Comparison of ENCODE assay signal across 16 mouse cellular contexts in the genomic region with DNA sequence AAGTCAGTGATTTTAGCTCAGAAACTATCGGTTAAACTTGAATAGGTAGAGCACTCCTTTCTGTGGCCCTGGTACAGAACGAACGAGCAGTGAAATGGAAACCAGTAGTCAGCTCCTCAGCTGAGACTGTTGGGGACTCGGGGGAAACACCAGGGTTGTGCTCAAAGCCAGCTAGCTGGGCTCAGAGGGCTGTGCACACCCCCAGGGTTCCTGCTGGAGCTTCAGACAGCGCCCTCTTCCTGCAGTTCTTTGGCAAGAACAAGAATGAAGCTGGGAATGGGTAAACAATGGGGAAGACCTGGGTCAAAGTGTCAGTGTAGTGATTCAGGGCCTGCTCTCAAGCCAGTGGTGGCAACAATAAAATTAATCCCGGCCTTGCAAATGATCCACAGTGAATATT.
DNase-seq lines count a peak whose midpoint lies in the region; ATAC-seq and TF ChIP-seq lines count a peak whose summit lies in the region.
"Had no signal": no experiment of that assay in that cellular context is flagged by ENCODE, and none has a peak within 500 bp of the region (broad histone marks: within the 10 kb centered on the region; RNA-seq: fewer than 3 reads in every experiment).

No protein-coding gene starts in this region.

- 57% methylated on average over 6 of the region's 6 CpGs for WGBS in intestine, postnatal 0 days
- 50% methylated on average over 6 of the region's 6 CpGs for WGBS in intestine, embryonic 15.5 days
- 52% methylated on average over 6 of the region's 6 CpGs for WGBS in midbrain, embryonic 10.5 days
- 58% methylated on average over 6 of the region's 6 CpGs for WGBS in midbrain, embryonic 13.5 days
- 36% methylated on average over 6 of the region's 6 CpGs for WGBS in neural tube, embryonic 15.5 days

- H3K9ac ChIP-seq in intestine, postnatal 0 days (ENCODE audit: low read depth, low read length): no peak overlapping the region
- H3K9ac ChIP-seq in intestine, embryonic 15.5 days: no peak overlapping the region
- H3K9ac ChIP-seq in midbrain, embryonic 13.5 days (replicated peaks): no peak overlapping the region
- no peak overlapping the region for H3K9ac ChIP-seq in neural tube, embryonic 15.5 days (replicated peaks)
- H3K9ac ChIP-seq: heart, embryonic 15.5 days had no signal

- no peak overlapping the region for H3K4me2 ChIP-seq in intestine, postnatal 0 days (replicated peaks; ENCODE audit: low read depth)
- no peak overlapping the region for H3K4me2 ChIP-seq in intestine, embryonic 15.5 days (replicated peaks)
- no peak overlapping the region for H3K4me2 ChIP-seq in midbrain, embryonic 13.5 days (replicated peaks)
- H3K4me2 ChIP-seq in neural tube, embryonic 15.5 days: no peak overlapping the region
- H3K4me2 ChIP-seq: heart, embryonic 15.5 days had no signal

- TF ChIP-seq CTCF in intestine, postnatal 0 days (IDR thresholded peaks at IDR 0.05; ENCODE audit: low read depth): peak; percentile 47

- H3K36me3 ChIP-seq in intestine, postnatal 0 days (ENCODE audit: control insufficient read depth, insufficient read depth): no peaks in the 10 kb centered on the region
- H3K36me3 ChIP-seq in intestine, embryonic 15.5 days: no peaks in the 10 kb centered on the region
- no peaks in the 10 kb centered on the region for H3K36me3 ChIP-seq in midbrain, embryonic 10.5 days
- no peaks in the 10 kb centered on the region for H3K36me3 ChIP-seq in midbrain, embryonic 13.5 days
- H3K36me3 ChIP-seq in neural tube, embryonic 15.5 days: no peaks in the 10 kb centered on the region
- H3K36me3 ChIP-seq: heart, embryonic 15.5 days had no signal

- no peak for DNase-seq in midbrain, embryonic 10.5 days (ENCODE audit: low spot score)
- peak; percentile 50 for DNase-seq in ZHBTc4 (ENCODE audit: low read depth, low spot score)
- DNase-seq in retina, postnatal 1 day: no peak
- DNase-seq: adrenal gland, adult 2 months; cerebellum, postnatal 10 days; kidney, postnatal 36 days; lung, postnatal 4 days; right cerebral cortex, postnatal 25 days; thymus, adult 18-20 months had no signal

- no peaks in the 10 kb centered on the region for H3K9me3 ChIP-seq in intestine, postnatal 0 days (ENCODE audit: control insufficient read depth)
- H3K9me3 ChIP-seq in intestine, embryonic 15.5 days: no peaks in the 10 kb centered on the region
- H3K9me3 ChIP-seq in midbrain, embryonic 10.5 days (replicated peaks): no peaks in the 10 kb centered on the region
- no peaks in the 10 kb centered on the region for H3K9me3 ChIP-seq in midbrain, embryonic 13.5 days
- H3K9me3 ChIP-seq in neural tube, embryonic 15.5 days (replicated peaks): no peaks in the 10 kb centered on the region
- H3K9me3 ChIP-seq: heart, embryonic 15.5 days had no signal

- H3K4me1 ChIP-seq in intestine, postnatal 0 days (replicated peaks; ENCODE audit: control insufficient read depth, insufficient read depth, low read length): no peaks in the 10 kb centered on the region
- no peaks in the 10 kb centered on the region for H3K4me1 ChIP-seq in intestine, embryonic 15.5 days (replicated peaks)
- peaks cover 20% of the 10 kb centered on the region for H3K4me1 ChIP-seq in midbrain, embryonic 10.5 days
- peaks cover 25% of the 10 kb centered on the region for H3K4me1 ChIP-seq in midbrain, embryonic 13.5 days (replicated peaks)
- peaks cover 38% of the 10 kb centered on the region for H3K4me1 ChIP-seq in neural tube, embryonic 15.5 days

- ATAC-seq in intestine, postnatal 0 days: no peak
- no peak for ATAC-seq in intestine, embryonic 15.5 days
- ATAC-seq in midbrain, embryonic 13.5 days: no peak
- no peak for ATAC-seq in neural tube, embryonic 15.5 days (ENCODE audit: low FRiP score)
- ATAC-seq: CD4-positive, CD25-positive, alpha-beta regulatory T cell, adult 4 months; midbrain, embryonic 16.5 days had no signal

- no peaks in the 10 kb centered on the region for H3K27me3 ChIP-seq in intestine, postnatal 0 days (replicated peaks; ENCODE audit: control insufficient read depth, insufficient read depth, low read length)
- no peaks in the 10 kb centered on the region for H3K27me3 ChIP-seq in intestine, embryonic 15.5 days (replicated peaks)
- H3K27me3 ChIP-seq in midbrain, embryonic 10.5 days (ENCODE audit: low read depth, poor library complexity, severe bottlenecking): no peaks in the 10 kb centered on the region
- no peaks in the 10 kb centered on the region for H3K27me3 ChIP-seq in midbrain, embryonic 13.5 days
- no peaks in the 10 kb centered on the region for H3K27me3 ChIP-seq in neural tube, embryonic 15.5 days (replicated peaks)
- H3K27me3 ChIP-seq: heart, embryonic 15.5 days had no signal

- no peak overlapping the region for H3K4me3 ChIP-seq in intestine, postnatal 0 days (ENCODE audit: low read depth, low read length)
- H3K4me3 ChIP-seq in intestine, embryonic 15.5 days (replicated peaks): no peak overlapping the region
- H3K4me3 ChIP-seq in midbrain, embryonic 10.5 days: no peak overlapping the region
- H3K4me3 ChIP-seq in midbrain, embryonic 13.5 days (replicated peaks): no peak overlapping the region
- H3K4me3 ChIP-seq in neural tube, embryonic 15.5 days (replicated peaks): no peak overlapping the region
- H3K4me3 ChIP-seq: heart, embryonic 15.5 days had no signal

- no peak overlapping the region for H3K27ac ChIP-seq in intestine, postnatal 0 days (ENCODE audit: low read depth, low read length)
- H3K27ac ChIP-seq in intestine, embryonic 15.5 days: no peak overlapping the region
- peak overlapping the region; percentile 11; the same call in 1 of the 2 replicates for H3K27ac ChIP-seq in midbrain, embryonic 10.5 days (replicated peaks)
- H3K27ac ChIP-seq in midbrain, embryonic 13.5 days: no peak overlapping the region
- H3K27ac ChIP-seq in neural tube, embryonic 15.5 days (replicated peaks): peak overlapping the region; percentile 43; the same call in 1 of the 2 replicates
- H3K27ac ChIP-seq: heart, embryonic 15.5 days had no signal

Comparison
In these comparisons a context has a peak if more than half of its experiments do, and no peak if none do; other contexts are left out.
1. H3K27ac ChIP-seq: peak in midbrain, embryonic 10.5 days (single experiment) and neural tube, embryonic 15.5 days (single experiment); none in intestine, postnatal 0 days (single experiment), intestine, embryonic 15.5 days (single experiment) and midbrain, embryonic 13.5 days (single experiment).